Mouse (Mus musculus) adrenal gland, postnatal 14 days (tissue): Measurements from ENCODE around the gene Msi2. TPM values are rescaled to one million over a fixed set of nuclear protein-coding genes. Genes with fewer than 3 reads are reported as not detected.

Experiments
- DNase-seq: peaks from one replicate; pipeline ENCODE4 v3.0.0; 2021; ENCODE audit warnings: mixed read lengths
- total RNA-seq: library from RNA; stranded (reverse); gene quantifications from 2 replicates; pipeline ENCODE4 v1.2.3, GENCODE M21; 2021

Gene Msi2
- total RNA-seq, 1 experiment from 2014 or later, result 181 TPM

- no peak for DNase-seq
Observed at GRCm38 (mm10) chr11:88713479-88713878, 4.8 kb downstream of the Msi2 start.

GRCm38 (mm10) chr11:88709876-88710614 is 8.3 kb downstream of the Msi2 start:
- DNase-seq, result no peak

- no peak for DNase-seq
Observed at GRCm38 (mm10) chr11:88707228-88707775, 11.0 kb downstream of the Msi2 start.

GRCm38 (mm10) chr11:88704688-88705087 is 13.6 kb downstream of the Msi2 start:
- DNase-seq, result no peak

GRCm38 (mm10) chr11:88703220-88703619 is 15.1 kb downstream of the Msi2 start:
- no peak for DNase-seq

- no peak for DNase-seq
Observed at GRCm38 (mm10) chr11:88701976-88702659, 16.2 kb downstream of the Msi2 start.

- DNase-seq, result no peak
Observed at GRCm38 (mm10) chr11:88701020-88701419, 17.3 kb downstream of the Msi2 start.

GRCm38 (mm10) chr11:88700202-88700711 is 18.1 kb downstream of the Msi2 start:
- DNase-seq, result no peak

- no peak for DNase-seq
Observed at GRCm38 (mm10) chr11:88693905-88694893, 24.1 kb downstream of the Msi2 start.

- peak; percentile 35 for DNase-seq
Observed at GRCm38 (mm10) chr11:88693002-88693769, 25.1 kb downstream of the Msi2 start.

GRCm38 (mm10) chr11:88692374-88692773 is 25.9 kb downstream of the Msi2 start:
- DNase-seq, result peak; percentile 88

GRCm38 (mm10) chr11:88690556-88691287 is 27.6 kb downstream of the Msi2 start:
- DNase-seq, result no peak

- DNase-seq, result peak; percentile 57
Observed at GRCm38 (mm10) chr11:88689831-88690459, 28.4 kb downstream of the Msi2 start.

GRCm38 (mm10) chr11:88688644-88689043 is 29.7 kb downstream of the Msi2 start:
- no peak for DNase-seq

- no peak for DNase-seq
Observed at GRCm38 (mm10) chr11:88687711-88688110, 30.6 kb downstream of the Msi2 start.

- DNase-seq, result peak; percentile 33
Observed at GRCm38 (mm10) chr11:88687010-88687409, 31.3 kb downstream of the Msi2 start.

GRCm38 (mm10) chr11:88686061-88686460 is 32.3 kb downstream of the Msi2 start:
- DNase-seq, result no peak

GRCm38 (mm10) chr11:88683026-88683770 is 35.1 kb downstream of the Msi2 start:
- DNase-seq, result no peak

GRCm38 (mm10) chr11:88677350-88677749 is 41.0 kb downstream of the Msi2 start:
- no peak for DNase-seq
